Mouse (Mus musculus): ENCODE data around the gene Gm49320.

GRCm38 (mm10) chr8:4201321-4201720, 37.3 kb upstream of the Gm49320 start:
- TF ChIP-seq CTCF (IDR thresholded peaks at IDR 0.05; ENCODE audit: insufficient read depth, low read depth, low read length) (no peak), POLR2A (IDR thresholded peaks at IDR 0.05; ENCODE audit: insufficient read depth, low read depth, low read length) (no peak)

Measured in olfactory bulb, adult 2 months (tissue).